Mouse (Mus musculus) CH12.LX (cell line): ENCODE data around the gene 5330417C22Rik. TPM values are rescaled to one million over a fixed set of nuclear protein-coding genes. Genes with fewer than 3 reads are reported as not detected.
A peak's percentile ranks its signal among the peaks of the same experiment; 100 is the strongest.

Experiments used
- DNase-seq: peaks from one replicate; pipeline ENCODE4 v3.0.0-alpha.2; 2013; ENCODE audit errors: extremely low read depth
- H3K27ac ChIP-seq: 2 replicates; pipeline ENCODE4 v1.5.1; 2012; ENCODE audit warnings: low read depth, mild to moderate bottlenecking, control low read depth, moderate library complexity; ENCODE audit not compliant: insufficient read depth
- H3K27me3 ChIP-seq: replicated peaks from 2 replicates; pipeline ENCODE3; 2012; ENCODE audit warnings: inconsistent platforms
- H3K36me3 ChIP-seq, 2 experiments: replicated peaks in 1 of 2; 2 replicates each; pipeline versions ENCODE3 to v1.6.1; 2012; ENCODE audit warnings: inconsistent platforms in 1 of 2, low read length in 1 of 2, mild to moderate bottlenecking in 1 of 2, mixed read lengths in 1 of 2, moderate library complexity in 1 of 2; ENCODE audit not compliant: control insufficient read depth in 1 of 2, insufficient read depth in 1 of 2
- H3K4me1 ChIP-seq, 2 experiments: 2 replicates each; pipeline ENCODE4 v1.6.1; 2012; ENCODE audit warnings: inconsistent platforms in 1 of 2, moderate library complexity in 1 of 2; ENCODE audit not compliant: insufficient read depth in 2 of 2, control insufficient read depth in 1 of 2
- H3K4me2 ChIP-seq: 2 replicates; pipeline ENCODE4 v1.6.1; 2012; ENCODE audit warnings: low read depth, mild to moderate bottlenecking, control low read depth; ENCODE audit not compliant: poor library complexity, insufficient read depth, severe bottlenecking
- H3K4me3 ChIP-seq, 3 experiments: fragments of 150-350 bp in 1 of 3; sonication (generic) in 1 of 3; replicated peaks in 1 of 3; 2 replicates each; pipeline versions ENCODE3 to v1.5.1; 2011 to 2012; ENCODE audit warnings: low read depth in 2 of 3, low read length in 2 of 3, mild to moderate bottlenecking in 2 of 3, moderate library complexity in 2 of 3, control low read depth in 1 of 3, improper control_type of control experiment in 1 of 3, inconsistent platforms in 1 of 3, mixed read lengths in 1 of 3; ENCODE audit not compliant: poor library complexity in 1 of 3
- H3K79me2 ChIP-seq: replicated peaks from 2 replicates; pipeline ENCODE4 v1.6.1; 2012; ENCODE audit warnings: mild to moderate bottlenecking, moderate library complexity; ENCODE audit not compliant: control insufficient read depth, poor library complexity, insufficient read depth, severe bottlenecking; ENCODE audit errors: extremely low read depth
- H3K9ac ChIP-seq: 2 replicates; pipeline ENCODE4 v1.6.1; 2012; ENCODE audit warnings: low read depth, mild to moderate bottlenecking, control low read depth, moderate library complexity; ENCODE audit not compliant: insufficient read depth
- H3K9me3 ChIP-seq: replicated peaks from 2 replicates; pipeline ENCODE3; 2012; ENCODE audit warnings: low read length, inconsistent platforms, mixed read lengths
- BHLHE40 ChIP-seq: IDR thresholded peaks from 2 replicates; pipeline ENCODE4 v1.6.1; 2011; ENCODE audit warnings: mild to moderate bottlenecking, low read depth, low read length, improper control_type of control experiment
- CHD2 ChIP-seq: IDR thresholded peaks from 2 replicates; pipeline ENCODE4 v1.6.1; 2011; ENCODE audit warnings: low read length, improper control_type of control experiment
- CTCF ChIP-seq, 2 experiments: IDR thresholded peaks in 1 of 2; conservative IDR thresholded peaks in 1 of 2; 2 replicates each; pipeline ENCODE4 v1.5.1; 2011 to 2012; ENCODE audit warnings: low read depth in 2 of 2, low read length in 2 of 2, improper control_type of control experiment in 1 of 2, inconsistent platforms in 1 of 2, mild to moderate bottlenecking in 1 of 2, moderate library complexity in 1 of 2
- E2F4 ChIP-seq: IDR thresholded peaks from 2 replicates; pipeline ENCODE4 v1.6.1; 2011; ENCODE audit warnings: low read depth, low read length, improper control_type of control experiment; ENCODE audit not compliant: insufficient replicate concordance
- EP300 ChIP-seq: IDR thresholded peaks from 2 replicates; pipeline ENCODE4 v1.6.1; 2011; ENCODE audit warnings: low read length, improper control_type of control experiment
- ETS1 ChIP-seq: conservative IDR thresholded peaks from 2 replicates; pipeline ENCODE4 v1.6.1; 2012; ENCODE audit warnings: low read depth, mild to moderate bottlenecking, inconsistent platforms, low read length, improper control_type of control experiment, moderate library complexity
- GABPA ChIP-seq: IDR thresholded peaks from 2 replicates; pipeline ENCODE4 v1.6.1; 2012; ENCODE audit warnings: low read depth, low read length, improper control_type of control experiment, inconsistent platforms; ENCODE audit not compliant: insufficient replicate concordance
- HCFC1 ChIP-seq: IDR thresholded peaks from 2 replicates; pipeline ENCODE4 v1.6.1; 2012; ENCODE audit warnings: low read depth, mild to moderate bottlenecking, inconsistent platforms, low read length, improper control_type of control experiment
- IRF4 ChIP-seq: IDR thresholded peaks from 2 replicates; pipeline ENCODE4 v1.6.1; 2014; ENCODE audit warnings: low read depth, mild to moderate bottlenecking, inconsistent platforms, low read length, improper control_type of control experiment
- JUN ChIP-seq: IDR thresholded peaks from 2 replicates; pipeline ENCODE4 v1.6.1; 2011; ENCODE audit warnings: low read depth, mild to moderate bottlenecking, low read length, improper control_type of control experiment, moderate library complexity; ENCODE audit not compliant: insufficient read depth
- JUND ChIP-seq: conservative IDR thresholded peaks from 2 replicates; pipeline ENCODE4 v1.6.1; 2011; ENCODE audit warnings: low read depth, low read length, improper control_type of control experiment
- MAFK ChIP-seq: IDR thresholded peaks from 2 replicates; pipeline ENCODE4 v1.6.1; 2011; ENCODE audit warnings: low read length, improper control_type of control experiment; ENCODE audit not compliant: insufficient replicate concordance
- MEF2A ChIP-seq: IDR thresholded peaks from 2 replicates; pipeline ENCODE4 v1.6.1; 2014; ENCODE audit warnings: low read depth, mild to moderate bottlenecking, inconsistent platforms, low read length, improper control_type of control experiment, borderline replicate concordance
- MXI1 ChIP-seq: IDR thresholded peaks from 2 replicates; pipeline ENCODE4 v1.6.1; 2011; ENCODE audit warnings: mild to moderate bottlenecking, low read depth, low read length, improper control_type of control experiment
- MYC ChIP-seq: IDR thresholded peaks from 2 replicates; pipeline ENCODE4 v1.6.1; 2011; ENCODE audit warnings: low read depth, mild to moderate bottlenecking, improper control_type of control experiment, low read length
- NELFE ChIP-seq: IDR thresholded peaks from 2 replicates; pipeline ENCODE4 v1.6.1; 2011; ENCODE audit warnings: low read depth, low read length, improper control_type of control experiment
- PAX5 ChIP-seq: IDR thresholded peaks from 2 replicates; pipeline ENCODE4 v1.6.1; 2012; ENCODE audit warnings: low read length, inconsistent platforms, mixed read lengths
- POLR2A ChIP-seq: IDR thresholded peaks from 2 replicates; pipeline ENCODE4 v1.6.1; 2011; ENCODE audit warnings: low read depth, mild to moderate bottlenecking, improper control_type of control experiment, low read length
- POLR2AphosphoS2 ChIP-seq: IDR thresholded peaks from 2 replicates; pipeline ENCODE4 v1.6.1; 2011; ENCODE audit warnings: low read depth, low read length, improper control_type of control experiment
- RAD21 ChIP-seq: IDR thresholded peaks from 2 replicates; pipeline ENCODE4 v1.6.1; 2011; ENCODE audit warnings: low read depth, mild to moderate bottlenecking, low read length, improper control_type of control experiment, moderate library complexity
- SMC3 ChIP-seq: IDR thresholded peaks from 2 replicates; pipeline ENCODE4 v1.6.1; 2011; ENCODE audit warnings: low read depth, low read length, improper control_type of control experiment
- TBP ChIP-seq: conservative IDR thresholded peaks from 2 replicates; pipeline ENCODE4 v1.6.1; 2011; ENCODE audit warnings: low read depth, low read length, improper control_type of control experiment
- USF1 ChIP-seq: IDR thresholded peaks from 2 replicates; pipeline ENCODE4 v1.6.1; 2014; ENCODE audit warnings: low read depth, mild to moderate bottlenecking, inconsistent platforms, low read length, improper control_type of control experiment
- USF2 ChIP-seq: conservative IDR thresholded peaks from 2 replicates; pipeline ENCODE4 v1.6.1; 2011; ENCODE audit warnings: low read depth, low read length, improper control_type of control experiment
- ZC3H11A ChIP-seq: IDR thresholded peaks from 2 replicates; pipeline ENCODE4 v1.6.1; 2012; ENCODE audit warnings: low read depth, mild to moderate bottlenecking, inconsistent platforms, low read length, improper control_type of control experiment
- ZMIZ1 ChIP-seq: IDR thresholded peaks from 2 replicates; pipeline ENCODE4 v1.6.1; 2012; ENCODE audit warnings: low read depth, mild to moderate bottlenecking, inconsistent platforms, low read length, improper control_type of control experiment
- dilution Hi-C: fragments of 300-500 bp; cut with MboI; formaldehyde crosslinking; loops from 2 replicates; pipeline ENCODE4 v1.14.3; 2020; ENCODE audit warnings: low sequenced_read_pairs; ENCODE audit not compliant: extremely low pct_unique_long_range_greater_than_20kb, extremely low pct_ligation_motif_present
- in situ Hi-C: fragments of 300-500 bp; cut with MboI; formaldehyde crosslinking; loops from 3 replicates; pipeline ENCODE4 v1.14.3; 2019; ENCODE audit warnings: low sequenced_read_pairs, low pct_ligation_motif_present, low pct_unique_long_range_greater_than_20kb, mixed read lengths
- polyA plus RNA-seq: library from polyadenylated mRNA; unstranded; fragments of >175 nt; gene quantifications from 2 replicates; pipeline ENCODE4 v1.2.1, GENCODE M21; 2012; ENCODE audit warnings: low read depth; ENCODE audit not compliant: insufficient read length
- total RNA-seq, 2 experiments: library from RNA; depleted of rRNA; stranded (reverse); fragments of 300-350 nt in 1 of 2; fragments of >200 nt in 1 of 2; gene quantifications; 2 replicates each; pipeline ENCODE4 v1.2.3; 2012 to 2014

The 5330417C22Rik gene
- total and polyA plus RNA-seq, 3 experiments = 0.05 to 0.27 (median 0.17) TPM

- Histone ChIP-seq H3K27ac (no peak overlapping the region), H3K9ac (no peak overlapping the region), H3K4me1 (no peaks in the 10 kb centered on the region), H3K79me2 (no peaks in the 10 kb centered on the region), H3K9me3 (no peaks in the 10 kb centered on the region), H3K27me3 (no peaks in the 10 kb centered on the region), H3K4me2 (no peak overlapping the region), H3K36me3 (no peaks in the 10 kb centered on the region), H3K4me3 (no peak overlapping the region)
- in situ Hi-C loops (no loop called here), dilution Hi-C loops (no loop called here)
- TF ChIP-seq EP300 (no peak), MAFK (peak; percentile 50; the same call in 1 of the 2 replicates), PAX5 (no peak), E2F4 (no peak)
- DNase-seq = no peak
Observed at GRCm38 (mm10) chr3:108494861-108495474, 41.4 kb downstream of the 5330417C22Rik start.

DNA sequence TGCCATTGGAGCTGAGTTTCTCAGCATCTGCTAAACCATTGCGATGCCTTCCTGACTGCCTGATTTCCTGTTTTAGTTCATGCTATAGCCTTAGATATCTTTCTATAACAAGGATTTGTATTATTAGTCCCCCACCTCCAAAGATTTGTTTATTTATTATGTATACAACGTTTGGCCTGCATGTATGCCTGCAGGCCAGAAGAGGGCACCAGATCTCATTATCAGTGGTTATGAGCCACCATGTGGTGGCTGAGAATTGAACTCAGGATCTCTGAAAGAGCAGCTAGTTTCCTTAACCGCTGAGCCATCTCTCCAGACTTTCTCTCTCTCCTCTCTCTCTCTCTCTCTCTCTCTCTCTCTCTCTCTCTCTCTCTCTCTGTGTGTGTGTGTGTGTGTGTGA, 46.4 kb downstream of the 5330417C22Rik start:
- Histone ChIP-seq H3K27ac (no peak overlapping the region), H3K4me3 (no peak overlapping the region), H3K9ac (no peak overlapping the region), H3K4me1 (no peaks in the 10 kb centered on the region), H3K9me3 (peaks cover 4% of the 10 kb centered on the region), H3K4me2 (no peak overlapping the region), H3K79me2 (no peaks in the 10 kb centered on the region), H3K27me3 (peaks cover 2% of the 10 kb centered on the region), H3K36me3 (no peaks in the 10 kb centered on the region)
- dilution Hi-C loops = no loop called here
- DNase-seq = peak; percentile 25
- TF ChIP-seq POLR2A = no peak
- peak; percentile 42 for TF ChIP-seq RAD21
- TF ChIP-seq POLR2AphosphoS2 = no peak
- TF ChIP-seq ZC3H11A = no peak
- peak in 1 of 2 experiments; percentile 79; a peak in 3 of 4 replicates for TF ChIP-seq CTCF (conservative IDR thresholded peaks at IDR 0.05 in 1 of 2, IDR thresholded peaks at IDR 0.05 in 1 of 2; ENCODE audit: low read depth in 2 of 2, low read length in 2 of 2)
- TF ChIP-seq MYC = 0 out of 2 replicates have a peak, but pooled peaks have one; percentile 41
- TF ChIP-seq SMC3 = peak; percentile 45
- in situ Hi-C loops = no loop called here

DNA sequence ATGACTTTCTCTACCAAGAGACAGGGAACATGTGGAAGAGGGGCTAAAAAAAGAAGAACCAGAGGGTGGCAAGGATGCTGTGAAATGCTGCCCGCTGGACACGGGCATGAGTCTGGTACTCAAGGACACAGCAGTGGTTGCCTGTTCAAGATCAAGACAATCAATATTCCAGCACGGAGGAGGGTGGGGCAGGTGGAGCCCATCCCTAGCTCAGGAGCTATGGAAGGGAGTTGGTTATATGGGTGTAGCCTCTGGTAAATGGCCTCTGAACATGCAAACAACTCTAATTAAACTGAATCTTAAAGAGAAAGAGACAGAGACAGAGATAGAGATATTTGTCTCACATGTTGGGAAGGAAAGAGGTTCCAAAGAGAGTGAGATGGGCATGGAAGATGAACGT, 51.6 kb downstream of the 5330417C22Rik start:
- Histone ChIP-seq H3K9me3 (peaks cover 14% of the 10 kb centered on the region), H3K27me3 (peaks cover 10% of the 10 kb centered on the region), H3K4me2 (no peak overlapping the region), H3K27ac (no peak overlapping the region), H3K4me1 (no peaks in the 10 kb centered on the region), H3K79me2 (no peaks in the 10 kb centered on the region), H3K9ac (no peak overlapping the region), H3K36me3 (no peaks in the 10 kb centered on the region), H3K4me3 (no peak overlapping the region)
- DNase-seq = no peak
- dilution Hi-C loops (no loop called here), in situ Hi-C loops (no loop called here)
- TF ChIP-seq JUN (no peak), GABPA (no peak), NELFE (no peak), USF1 (no peak), ZMIZ1 (no peak), USF2 (no peak), MEF2A (no peak), PAX5 (no peak), EP300 (no peak), MYC (no peak), JUND (no peak), MXI1 (no peak), ETS1 (no peak), BHLHE40 (no peak), RAD21 (no peak), IRF4 (no peak), CHD2 (no peak), HCFC1 (no peak), TBP (no peak)
